Mouse (Mus musculus): ENCODE data around the gene Elk3. TPM values are rescaled to one million over a fixed set of nuclear protein-coding genes. Genes with fewer than 3 reads are reported as not detected.
A peak's percentile ranks its signal among the peaks of the same experiment; 100 is the strongest.

The Elk3 gene
- polyA plus RNA-seq, 1 experiment from 2014 or later, result 14.2 TPM

DNA sequence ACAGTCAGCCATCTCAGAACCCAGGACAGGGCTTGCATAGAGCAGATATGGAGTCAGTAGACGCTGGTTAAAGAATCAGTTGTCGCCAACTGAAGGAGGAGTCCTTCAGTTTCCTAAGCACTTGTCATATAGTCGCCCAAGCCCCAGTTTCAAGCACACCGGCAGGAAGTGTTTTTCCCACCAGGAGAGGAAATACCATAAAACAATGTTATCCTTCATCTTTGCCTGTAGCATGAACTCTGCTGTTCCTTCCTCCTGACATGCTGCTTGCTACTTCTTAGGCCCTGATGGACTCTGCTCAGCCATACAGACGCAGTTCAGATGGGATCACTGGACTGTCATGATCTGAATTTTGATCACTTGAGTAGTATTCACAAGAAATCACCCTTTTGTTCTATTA lies 25.4 kb downstream of the Elk3 start:
- no peaks in the 10 kb centered on the region for H3K9me3 ChIP-seq (ENCODE audit: control insufficient read depth)
- H3K27ac ChIP-seq (ENCODE audit: low read depth, low read length), result no peak overlapping the region
- no peaks in the 10 kb centered on the region for H3K27me3 ChIP-seq (replicated peaks; ENCODE audit: control insufficient read depth, insufficient read depth, low read length)
- no peaks in the 10 kb centered on the region for H3K4me1 ChIP-seq (replicated peaks; ENCODE audit: control insufficient read depth, insufficient read depth, low read length)
- H3K9ac ChIP-seq (ENCODE audit: low read depth, low read length), result no peak overlapping the region
- ATAC-seq, result no peak
- 69% methylated on average over 5 of the region's 5 CpGs for WGBS
- no peak for TF ChIP-seq CTCF (IDR thresholded peaks at IDR 0.05; ENCODE audit: low read depth)
- H3K4me3 ChIP-seq (ENCODE audit: low read depth, low read length), result no peak overlapping the region
- H3K36me3 ChIP-seq (ENCODE audit: control insufficient read depth, insufficient read depth), result no peaks in the 10 kb centered on the region; the same call in 1 of the 2 replicates
- no peak overlapping the region for H3K4me2 ChIP-seq (replicated peaks; ENCODE audit: low read depth)

DNA sequence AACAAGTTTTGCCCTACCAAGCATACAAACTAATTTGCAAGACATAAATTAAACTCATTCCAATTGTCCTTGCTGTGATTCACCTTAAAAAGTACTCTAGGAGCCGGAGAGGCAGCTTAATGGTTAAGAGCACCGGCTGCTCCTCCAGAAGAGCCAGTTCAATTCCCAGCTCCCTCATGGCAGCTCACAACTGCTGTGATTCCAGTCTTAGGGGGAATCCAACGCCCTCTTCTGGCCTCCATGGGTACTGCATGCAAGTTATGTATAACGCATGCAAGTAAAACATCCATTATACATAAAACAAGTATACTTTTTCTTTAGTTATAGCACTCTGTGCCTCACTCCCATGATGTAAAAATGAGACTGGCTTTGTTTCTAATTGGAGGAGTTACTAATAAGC lies 27.7 kb downstream of the Elk3 start:
- no peaks in the 10 kb centered on the region; the same call in 1 of the 2 replicates for H3K36me3 ChIP-seq (ENCODE audit: control insufficient read depth, insufficient read depth)
- ATAC-seq, result no peak

DNA sequence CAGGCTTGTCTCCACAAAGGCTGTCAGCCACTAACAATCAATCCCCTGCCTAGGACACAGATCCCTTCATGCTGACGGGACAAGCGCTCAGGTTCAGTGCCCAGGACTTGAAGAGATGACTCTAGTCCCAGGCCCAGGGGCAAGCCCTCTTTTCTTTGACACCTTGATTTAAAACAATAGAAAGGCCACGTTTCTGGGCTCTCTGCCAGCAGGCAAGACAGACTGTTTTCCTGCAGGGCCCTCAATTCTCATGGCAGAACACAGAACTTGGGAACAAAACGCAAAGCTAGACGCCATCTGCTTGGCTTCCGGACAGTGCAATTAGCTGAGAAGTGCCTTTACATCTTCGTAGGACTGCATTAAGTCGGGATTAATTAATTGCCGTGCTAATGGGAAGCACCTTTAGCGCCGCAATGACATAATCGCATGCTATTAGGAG lies 28.4 kb downstream of the Elk3 start:
- no peak overlapping the region for H3K27ac ChIP-seq (ENCODE audit: low read depth, low read length)

More for the DNA sequence above, 27.7 kb downstream of the Elk3 start:
- WGBS, result 72% methylated on average over 4 of the region's 4 CpGs
- Histone ChIP-seq H3K9me3 (ENCODE audit: control insufficient read depth) (no peaks in the 10 kb centered on the region), H3K27ac (ENCODE audit: low read depth, low read length) (no peak overlapping the region), H3K9ac (ENCODE audit: low read depth, low read length) (no peak overlapping the region), H3K4me1 (replicated peaks; ENCODE audit: control insufficient read depth, insufficient read depth, low read length) (no peaks in the 10 kb centered on the region), H3K27me3 (replicated peaks; ENCODE audit: control insufficient read depth, insufficient read depth, low read length) (no peaks in the 10 kb centered on the region), H3K4me2 (replicated peaks; ENCODE audit: low read depth) (no peak overlapping the region), H3K4me3 (ENCODE audit: low read depth, low read length) (no peak overlapping the region)
- peak; percentile 58 for TF ChIP-seq CTCF (IDR thresholded peaks at IDR 0.05; ENCODE audit: low read depth)

DNA sequence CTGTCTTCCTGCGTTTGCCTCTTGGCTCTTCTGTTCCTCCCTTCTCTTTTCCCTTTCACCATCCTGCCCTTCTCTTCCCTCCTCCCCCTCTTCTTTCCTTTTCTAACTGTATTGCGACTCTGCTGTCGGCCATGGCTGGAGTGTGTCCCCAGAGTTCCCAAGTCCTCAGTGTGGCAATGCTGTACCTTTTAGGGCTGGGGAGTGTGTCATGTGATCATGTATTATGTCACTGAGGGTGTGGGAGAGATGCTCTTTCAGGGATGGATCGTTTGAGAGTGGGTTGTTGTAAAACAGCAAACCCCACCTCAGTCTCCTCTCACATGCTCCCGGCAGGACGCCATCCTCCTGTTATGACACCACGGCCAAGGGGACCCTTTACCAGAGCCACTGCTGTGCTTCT lies 29.8 kb downstream of the Elk3 start:
- Histone ChIP-seq H3K4me2 (replicated peaks; ENCODE audit: low read depth) (no peak overlapping the region), H3K27ac (ENCODE audit: low read depth, low read length) (no peak overlapping the region), H3K4me1 (replicated peaks; ENCODE audit: control insufficient read depth, insufficient read depth, low read length) (no peaks in the 10 kb centered on the region), H3K9ac (ENCODE audit: low read depth, low read length) (no peak overlapping the region), H3K9me3 (ENCODE audit: control insufficient read depth) (no peaks in the 10 kb centered on the region), H3K36me3 (ENCODE audit: control insufficient read depth, insufficient read depth) (no peaks in the 10 kb centered on the region; the same call in 1 of the 2 replicates), H3K27me3 (replicated peaks; ENCODE audit: control insufficient read depth, insufficient read depth, low read length) (no peaks in the 10 kb centered on the region), H3K4me3 (ENCODE audit: low read depth, low read length) (no peak overlapping the region)
- no peak for ATAC-seq
- WGBS, result 80% methylated on average over 7 of the region's 7 CpGs
- TF ChIP-seq CTCF (IDR thresholded peaks at IDR 0.05; ENCODE audit: low read depth), result no peak

More for the DNA sequence above, 28.4 kb downstream of the Elk3 start:
- 64% methylated on average over 12 of the region's 12 CpGs for WGBS
- no peak overlapping the region for H3K4me2 ChIP-seq (replicated peaks; ENCODE audit: low read depth)
- TF ChIP-seq CTCF (IDR thresholded peaks at IDR 0.05; ENCODE audit: low read depth), result no peak
- no peaks in the 10 kb centered on the region; the same call in 1 of the 2 replicates for H3K36me3 ChIP-seq (ENCODE audit: control insufficient read depth, insufficient read depth)
- no peak for ATAC-seq
- no peaks in the 10 kb centered on the region for H3K9me3 ChIP-seq (ENCODE audit: control insufficient read depth)
- no peak overlapping the region for H3K4me3 ChIP-seq (ENCODE audit: low read depth, low read length)
- H3K27me3 ChIP-seq (replicated peaks; ENCODE audit: control insufficient read depth, insufficient read depth, low read length), result no peaks in the 10 kb centered on the region
- H3K9ac ChIP-seq (ENCODE audit: low read depth, low read length), result no peak overlapping the region
- no peaks in the 10 kb centered on the region for H3K4me1 ChIP-seq (replicated peaks; ENCODE audit: control insufficient read depth, insufficient read depth, low read length)

DNA sequence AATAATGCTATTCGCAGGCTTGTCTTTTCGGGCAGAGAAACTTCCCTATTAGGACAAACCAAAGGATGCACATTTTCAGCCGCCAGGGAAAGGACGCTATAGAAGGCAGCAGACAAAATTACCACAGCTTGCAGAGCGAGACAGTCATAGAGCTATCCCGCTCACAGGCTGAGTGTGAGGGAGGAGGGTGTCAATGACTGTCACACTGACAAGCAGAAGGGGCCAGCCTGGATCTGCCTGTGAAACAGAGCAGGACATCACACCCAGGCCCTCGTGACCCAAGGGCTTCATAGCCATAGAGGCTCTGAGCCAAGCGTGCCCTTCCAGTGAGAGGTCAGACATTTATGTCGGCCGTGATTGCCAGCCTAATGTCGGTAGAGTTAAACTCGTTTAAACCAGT lies 30.3 kb downstream of the Elk3 start:
- Histone ChIP-seq H3K27me3 (replicated peaks; ENCODE audit: control insufficient read depth, insufficient read depth, low read length) (no peaks in the 10 kb centered on the region), H3K9ac (ENCODE audit: low read depth, low read length) (no peak overlapping the region), H3K9me3 (ENCODE audit: control insufficient read depth) (no peaks in the 10 kb centered on the region), H3K27ac (ENCODE audit: low read depth, low read length) (no peak overlapping the region), H3K4me1 (replicated peaks; ENCODE audit: control insufficient read depth, insufficient read depth, low read length) (no peaks in the 10 kb centered on the region), H3K4me2 (replicated peaks; ENCODE audit: low read depth) (no peak overlapping the region), H3K36me3 (ENCODE audit: control insufficient read depth, insufficient read depth) (no peaks in the 10 kb centered on the region; the same call in 1 of the 2 replicates), H3K4me3 (ENCODE audit: low read depth, low read length) (no peak overlapping the region)
- 74% methylated on average over 12 of the region's 12 CpGs for WGBS
- no peak for ATAC-seq
- no peak for TF ChIP-seq CTCF (IDR thresholded peaks at IDR 0.05; ENCODE audit: low read depth)

DNA sequence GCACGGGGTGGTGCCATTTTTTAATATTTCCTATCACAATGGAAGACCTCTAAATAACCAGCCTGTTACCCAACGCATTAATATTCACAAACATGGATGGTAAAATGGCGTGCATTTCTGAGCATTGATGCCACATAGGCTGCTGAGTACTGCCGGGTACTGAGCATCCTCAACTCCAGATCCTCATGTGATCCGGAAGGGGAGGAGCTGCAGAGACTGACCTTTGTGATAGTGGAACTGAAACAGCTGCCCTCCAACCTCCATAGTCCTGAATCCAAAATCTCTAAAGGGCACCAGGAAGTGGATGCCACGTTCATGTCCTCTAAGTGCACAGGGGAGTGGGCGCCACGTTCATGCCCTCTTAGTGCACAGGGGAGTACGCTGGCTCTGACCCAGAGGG lies 31.9 kb downstream of the Elk3 start:
- no peaks in the 10 kb centered on the region for H3K4me1 ChIP-seq (replicated peaks; ENCODE audit: control insufficient read depth, insufficient read depth, low read length)
- H3K9ac ChIP-seq (ENCODE audit: low read depth, low read length), result no peak overlapping the region
- TF ChIP-seq CTCF (IDR thresholded peaks at IDR 0.05; ENCODE audit: low read depth), result no peak
- no peak for ATAC-seq
- 83% methylated on average over 9 of the region's 9 CpGs for WGBS
- no peak overlapping the region for H3K4me3 ChIP-seq (ENCODE audit: low read depth, low read length)
- no peak overlapping the region for H3K27ac ChIP-seq (ENCODE audit: low read depth, low read length)
- H3K9me3 ChIP-seq (ENCODE audit: control insufficient read depth), result no peaks in the 10 kb centered on the region
- H3K27me3 ChIP-seq (replicated peaks; ENCODE audit: control insufficient read depth, insufficient read depth, low read length), result no peaks in the 10 kb centered on the region
- no peaks in the 10 kb centered on the region for H3K36me3 ChIP-seq (ENCODE audit: control insufficient read depth, insufficient read depth)
- H3K4me2 ChIP-seq (replicated peaks; ENCODE audit: low read depth), result no peak overlapping the region

DNA sequence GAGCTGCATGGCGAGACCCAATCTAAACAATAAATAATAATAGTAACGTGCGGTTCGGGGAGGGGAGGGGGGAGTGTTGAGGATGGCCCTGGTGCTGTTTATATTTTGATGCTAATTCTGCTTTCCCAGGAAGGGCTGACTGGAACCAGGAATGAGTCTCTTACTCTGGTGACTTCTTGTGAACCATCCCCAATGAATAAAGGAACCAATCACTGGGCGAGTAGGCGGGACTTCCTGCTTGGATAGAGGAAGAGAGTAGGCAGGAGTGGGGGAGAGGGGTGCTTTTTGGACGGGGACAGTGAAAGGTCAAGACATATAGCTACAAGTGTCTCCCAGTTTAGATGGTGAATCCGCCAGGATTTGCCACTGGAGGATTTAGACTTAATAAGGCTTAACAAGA lies 32.6 kb downstream of the Elk3 start:
- Histone ChIP-seq H3K4me1 (replicated peaks; ENCODE audit: control insufficient read depth, insufficient read depth, low read length) (no peaks in the 10 kb centered on the region), H3K9ac (ENCODE audit: low read depth, low read length) (no peak overlapping the region), H3K27ac (ENCODE audit: low read depth, low read length) (no peak overlapping the region), H3K27me3 (replicated peaks; ENCODE audit: control insufficient read depth, insufficient read depth, low read length) (no peaks in the 10 kb centered on the region), H3K36me3 (ENCODE audit: control insufficient read depth, insufficient read depth) (no peaks in the 10 kb centered on the region), H3K4me2 (replicated peaks; ENCODE audit: low read depth) (no peak overlapping the region), H3K9me3 (ENCODE audit: control insufficient read depth) (no peaks in the 10 kb centered on the region), H3K4me3 (ENCODE audit: low read depth, low read length) (no peak overlapping the region)
- ATAC-seq, result no peak
- 81% methylated on average over 8 of the region's 8 CpGs for WGBS
- no peak for TF ChIP-seq CTCF (IDR thresholded peaks at IDR 0.05; ENCODE audit: low read depth)
